Mouse (Mus musculus) bone marrow macrophage, adult 2 months (primary cell): ENCODE results near the gene Atmin.

Experiments used
- CTCF ChIP-seq: IDR thresholded peaks from 2 replicates; pipeline ENCODE4 v1.5.1; 2012; ENCODE audit warnings: low read depth, mild to moderate bottlenecking, low read length, moderate library complexity
- POLR2A ChIP-seq: IDR thresholded peaks from 2 replicates; pipeline ENCODE4 v1.6.1; 2012; ENCODE audit warnings: mild to moderate bottlenecking, low read depth, low read length, borderline replicate concordance

DNA sequence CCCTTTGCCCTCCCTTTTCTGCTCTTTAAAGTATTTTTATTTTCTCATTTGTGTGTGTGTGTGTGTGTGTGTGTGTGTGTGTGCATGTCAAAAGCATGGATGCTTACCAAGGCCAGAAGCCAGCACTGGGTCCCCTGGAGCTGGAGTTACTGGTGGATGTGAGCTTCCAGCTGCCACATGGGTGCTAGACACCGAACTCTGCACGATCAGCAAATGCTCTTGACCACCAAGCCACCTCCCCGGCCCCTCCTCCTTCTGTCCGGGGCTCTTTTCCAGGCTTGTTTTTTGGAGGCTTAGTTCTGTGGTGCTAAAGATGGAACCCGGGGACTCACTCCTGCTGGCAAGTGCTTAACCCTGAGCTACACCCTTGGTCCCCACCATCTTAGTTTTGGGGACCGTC, 3.7 kb downstream of the Atmin start:
- no peak for TF ChIP-seq POLR2A
- no peak for TF ChIP-seq CTCF
